Mouse (Mus musculus) E14TG2a.4 (cell line): ENCODE measurements around the gene Hoxa13.

Experiments
- CTCF ChIP-seq: conservative IDR thresholded peaks from 2 replicates; pipeline ENCODE4 v1.5.1; 2014; ENCODE audit warnings: low read length
- POU5F1 ChIP-seq: IDR thresholded peaks from 2 replicates; pipeline ENCODE4 v1.6.1; 2014; ENCODE audit warnings: low read length, borderline replicate concordance

- no peak for TF ChIP-seq CTCF
- no peak for TF ChIP-seq POU5F1
Observed at GRCm38 (mm10) chr6:52222729-52223128, 38.0 kb downstream of the Hoxa13 start.
